Mouse (Mus musculus) ES-Bruce4 (cell line): Measurements from ENCODE around the gene Chchd10. TPM values are rescaled to one million over a fixed set of nuclear protein-coding genes. Genes with fewer than 3 reads are reported as not detected.

Experiments
- H3K27ac ChIP-seq: 2 replicates; pipeline ENCODE4 v1.5.1; 2012; ENCODE audit warnings: low read length, inconsistent platforms; ENCODE audit not compliant: insufficient read depth
- H3K27me3 ChIP-seq: 2 replicates; pipeline ENCODE4 v1.6.1; 2012; ENCODE audit warnings: mild to moderate bottlenecking, low read length, inconsistent platforms; ENCODE audit not compliant: control insufficient read depth, poor library complexity, insufficient read depth, severe bottlenecking
- H3K36me3 ChIP-seq: 2 replicates; pipeline ENCODE4 v1.6.1; 2012; ENCODE audit warnings: inconsistent platforms, mild to moderate bottlenecking, low read length, moderate library complexity; ENCODE audit not compliant: control insufficient read depth, poor library complexity, insufficient read depth, severe bottlenecking
- H3K4me1 ChIP-seq: one replicate; pipeline ENCODE4 v1.8.1; 2011; ENCODE audit warnings: low read length; ENCODE audit not compliant: control insufficient read depth, insufficient read depth
- H3K4me3 ChIP-seq: 2 replicates; pipeline ENCODE4 v1.5.1; 2011; ENCODE audit warnings: low read depth, mild to moderate bottlenecking, low read length
- H3K9ac ChIP-seq: 2 replicates; pipeline ENCODE4 v1.6.1; 2012; ENCODE audit warnings: low read depth, mild to moderate bottlenecking, inconsistent platforms; ENCODE audit not compliant: poor library complexity, severe bottlenecking
- H3K9me3 ChIP-seq: replicated peaks from 2 replicates; pipeline ENCODE4 v1.6.1; 2012; ENCODE audit warnings: mild to moderate bottlenecking, low read length, inconsistent platforms; ENCODE audit not compliant: control insufficient read depth, poor library complexity, insufficient read depth, severe bottlenecking
- CTCF ChIP-seq: IDR thresholded peaks from one replicate; pipeline ENCODE4 v1.8.1; 2011; ENCODE audit warnings: low read depth, low read length
- EP300 ChIP-seq: IDR thresholded peaks from 2 replicates; pipeline ENCODE4 v1.6.1; 2011; ENCODE audit warnings: low read depth, low read length; ENCODE audit not compliant: insufficient read depth
- POLR2A ChIP-seq: IDR thresholded peaks from one replicate; pipeline ENCODE4 v1.8.1; 2011; ENCODE audit warnings: low read length; ENCODE audit not compliant: insufficient read depth
- polyA plus RNA-seq: library from polyadenylated mRNA; stranded (reverse); fragments of >200 nt; gene quantifications from 2 replicates; pipeline ENCODE4 v1.2.4, GENCODE M21; 2011; ENCODE audit warnings: low read depth; ENCODE audit not compliant: missing spikeins, insufficient read depth, insufficient read length

Chchd10 gene
- polyA plus RNA-seq, 1 experiment = 405 TPM

DNA sequence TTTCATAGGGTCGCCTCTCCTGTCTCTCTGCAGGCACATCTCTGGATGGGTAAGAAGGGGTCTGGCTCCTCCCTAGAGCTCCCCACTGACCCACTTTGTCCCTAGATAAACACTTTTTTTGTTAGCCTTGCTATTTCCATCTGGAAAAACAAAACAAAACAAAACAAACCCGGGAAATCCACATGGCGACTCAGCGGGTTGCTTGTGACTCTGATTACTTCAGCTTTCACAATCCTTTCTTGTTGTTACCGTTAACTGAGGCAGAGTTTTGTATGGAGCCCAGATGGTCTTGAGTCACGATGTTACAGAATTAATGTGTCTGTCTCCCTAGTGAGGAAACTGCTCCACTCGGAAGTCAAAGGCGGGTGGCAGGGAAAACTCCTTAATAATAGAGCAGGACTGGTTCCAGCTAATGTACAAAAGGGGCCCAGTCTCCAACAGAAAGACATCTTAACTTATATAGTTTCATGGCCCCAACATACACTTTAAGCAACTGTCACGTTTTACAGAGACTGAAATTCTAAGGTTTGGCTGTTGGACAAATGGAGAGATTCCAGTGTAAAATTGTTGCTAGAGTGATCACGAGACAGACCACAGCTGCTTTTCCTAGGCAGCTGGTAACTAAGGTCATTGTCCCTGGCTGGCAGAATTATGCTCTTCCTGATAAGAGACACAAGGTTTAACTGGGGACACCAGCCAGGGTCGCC is 11.3 kb downstream of the Chchd10 start:
- no peaks in the 10 kb centered on the region for H3K36me3 ChIP-seq
- no peak overlapping the region for H3K4me3 ChIP-seq
- peaks cover 4% of the 10 kb centered on the region for H3K4me1 ChIP-seq
- no peak overlapping the region for H3K27ac ChIP-seq
- H3K9ac ChIP-seq = no peak overlapping the region
- H3K27me3 ChIP-seq = no peaks in the 10 kb centered on the region
- TF ChIP-seq EP300 (no peak), POLR2A (no peak), CTCF (no peak)
- no peaks in the 10 kb centered on the region for H3K9me3 ChIP-seq

DNA sequence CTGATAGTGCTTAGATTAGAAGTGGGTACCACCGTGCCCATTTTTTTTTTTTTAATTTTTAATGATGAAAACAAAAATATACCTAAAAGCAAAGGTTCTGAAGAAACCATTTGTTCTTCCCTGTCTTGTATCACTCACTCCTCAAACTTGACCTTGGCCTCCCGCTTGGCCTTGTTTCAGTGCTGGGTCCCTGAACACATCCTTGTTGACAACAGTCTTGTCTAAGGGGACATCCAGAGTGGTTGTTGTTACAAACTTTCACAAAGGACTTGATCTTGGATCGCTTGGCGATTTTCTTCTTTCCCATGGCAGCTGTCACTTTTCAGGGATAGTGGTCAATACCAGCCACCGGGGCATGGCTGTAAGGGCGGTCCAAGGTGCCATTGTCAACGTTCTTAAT is 12.3 kb downstream of the Chchd10 start:
- no peaks in the 10 kb centered on the region for H3K27me3 ChIP-seq
- no peak overlapping the region for H3K9ac ChIP-seq
- no peaks in the 10 kb centered on the region for H3K36me3 ChIP-seq
- H3K27ac ChIP-seq = no peak overlapping the region
- H3K4me1 ChIP-seq = peaks cover 9% of the 10 kb centered on the region
- H3K4me3 ChIP-seq = no peak overlapping the region
- TF ChIP-seq EP300 (no peak), CTCF (no peak), POLR2A (no peak)
- no peaks in the 10 kb centered on the region for H3K9me3 ChIP-seq

DNA sequence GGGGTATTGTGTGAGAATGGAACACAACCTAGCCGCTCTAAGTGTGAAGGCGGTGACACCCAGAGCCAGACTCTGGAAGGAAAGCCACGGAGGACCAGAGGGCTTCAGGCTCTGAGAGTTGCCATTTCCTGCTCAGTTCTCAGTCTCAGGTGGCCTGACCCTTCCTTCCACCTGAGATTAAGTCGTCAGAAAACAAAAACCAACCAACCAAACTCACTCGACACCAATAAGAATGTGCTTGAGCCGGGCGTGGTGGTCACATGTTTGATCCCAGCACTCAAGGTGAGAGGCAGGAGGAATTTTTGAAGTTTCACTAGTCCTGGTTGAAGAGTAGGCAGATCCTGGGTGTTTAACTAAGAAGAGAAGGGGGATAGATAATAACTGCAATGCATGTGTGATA is 13.0 kb downstream of the Chchd10 start:
- H3K4me3 ChIP-seq = no peak overlapping the region
- no peak overlapping the region for H3K27ac ChIP-seq
- peaks cover 5% of the 10 kb centered on the region for H3K4me1 ChIP-seq
- no peak overlapping the region for H3K9ac ChIP-seq
- TF ChIP-seq CTCF (no peak), EP300 (no peak), POLR2A (no peak)
- no peaks in the 10 kb centered on the region for H3K36me3 ChIP-seq
- no peaks in the 10 kb centered on the region for H3K9me3 ChIP-seq
- H3K27me3 ChIP-seq = no peaks in the 10 kb centered on the region

DNA sequence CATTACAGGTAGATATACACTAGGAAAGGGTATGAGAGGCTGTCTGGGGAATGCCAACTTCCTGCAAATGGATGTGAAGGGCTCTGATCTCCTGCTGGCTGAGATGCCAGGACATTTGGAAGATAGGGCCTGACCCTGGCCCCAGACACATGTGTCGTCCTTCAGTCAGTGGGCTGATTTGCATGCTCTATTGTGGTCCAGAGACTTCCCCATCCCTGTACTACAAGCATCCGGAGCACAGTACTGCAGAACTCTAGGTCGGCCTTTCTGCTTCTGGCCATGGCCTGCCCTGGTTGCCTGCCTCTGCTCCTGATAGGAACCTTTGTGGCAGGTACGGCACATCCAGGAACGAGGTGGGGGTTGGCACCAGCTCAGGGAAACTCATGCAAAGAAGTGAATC is 15.1 kb downstream of the Chchd10 start:
- H3K4me3 ChIP-seq = no peak overlapping the region
- no peaks in the 10 kb centered on the region for H3K27me3 ChIP-seq
- no peak overlapping the region for H3K9ac ChIP-seq
- H3K9me3 ChIP-seq = no peaks in the 10 kb centered on the region
- no peak for TF ChIP-seq EP300
- no peak for TF ChIP-seq POLR2A
- no peak for TF ChIP-seq CTCF
- no peaks in the 10 kb centered on the region for H3K36me3 ChIP-seq
- no peak overlapping the region for H3K27ac ChIP-seq
- peaks cover 5% of the 10 kb centered on the region for H3K4me1 ChIP-seq

GRCm38 (mm10) chr10:75949053-75950045 is 16.4 kb downstream of the Chchd10 start:
- Histone ChIP-seq H3K9ac (no peak overlapping the region), H3K27me3 (no peaks in the 10 kb centered on the region), H3K36me3 (no peaks in the 10 kb centered on the region), H3K9me3 (no peaks in the 10 kb centered on the region), H3K4me1 (peaks cover 5% of the 10 kb centered on the region), H3K4me3 (no peak overlapping the region), H3K27ac (peak overlapping the region; percentile 1; the same call in 1 of the 2 replicates)
- no peak for TF ChIP-seq POLR2A
- no peak for TF ChIP-seq CTCF
- TF ChIP-seq EP300 = no peak
